Mouse (Mus musculus) thymus, adult 18-20 months (tissue): ENCODE measurements around the gene Zfp148.

Experiments used
- DNase-seq, 2 experiments: peaks; one replicate each; pipeline ENCODE4 v3.0.0; 2022; ENCODE audit warnings: mixed read lengths in 2 of 2

The Zfp148 gene

DNA sequence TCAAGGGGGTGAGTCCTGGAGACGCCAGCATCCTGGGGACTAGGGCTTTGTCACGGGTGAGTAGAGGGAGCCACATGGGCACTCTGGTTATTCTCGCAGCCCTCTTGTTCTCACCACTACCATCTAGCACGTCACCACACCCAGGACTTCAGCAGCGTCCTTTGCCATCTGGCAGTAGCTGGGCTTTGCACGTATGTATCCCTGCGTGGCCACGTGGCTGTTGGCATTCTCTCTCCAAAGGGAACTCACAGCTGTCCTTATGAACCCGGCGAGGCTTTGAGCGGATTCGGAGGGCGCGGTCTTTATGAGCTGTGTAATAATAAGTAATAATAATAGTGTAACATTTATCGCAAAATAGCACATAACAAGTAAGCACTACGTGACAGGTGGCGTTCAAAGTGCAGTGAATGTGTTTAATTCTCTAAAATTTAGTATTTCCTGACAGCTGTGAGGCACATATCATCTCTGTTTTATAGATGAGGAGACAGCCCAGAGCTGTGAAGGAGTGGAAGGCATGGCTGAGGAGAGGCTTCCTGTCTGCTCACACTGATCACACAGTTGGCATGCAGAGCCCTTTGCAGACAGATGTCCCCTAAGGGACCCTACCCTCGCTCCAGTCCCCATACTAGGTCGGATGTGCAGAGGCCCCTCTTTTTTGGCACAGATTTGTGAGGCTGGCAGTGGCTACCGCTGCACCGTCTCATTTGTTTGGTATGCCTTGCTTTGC lies 157.0 kb downstream of the Zfp148 start:
- no peak for DNase-seq

DNA sequence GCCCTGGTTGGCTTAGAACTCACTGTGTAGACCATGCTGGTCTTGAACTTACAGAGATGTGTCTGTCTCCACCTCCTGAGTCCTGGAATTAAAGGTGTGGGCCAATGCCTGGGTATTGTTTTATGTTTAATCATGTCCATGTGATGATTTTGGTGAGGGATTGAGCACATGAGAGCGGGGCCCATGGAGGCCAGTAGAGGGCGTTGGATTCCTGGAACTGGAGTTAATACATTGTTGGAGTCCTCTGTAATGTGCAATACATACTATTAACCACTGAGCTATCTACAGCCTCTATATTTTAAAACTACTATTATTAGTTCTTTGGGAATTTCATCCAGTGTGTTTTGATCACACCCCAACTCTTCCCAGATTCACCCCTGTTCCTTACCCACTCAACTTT lies 163.7 kb downstream of the Zfp148 start:
- no peak for DNase-seq

DNA sequence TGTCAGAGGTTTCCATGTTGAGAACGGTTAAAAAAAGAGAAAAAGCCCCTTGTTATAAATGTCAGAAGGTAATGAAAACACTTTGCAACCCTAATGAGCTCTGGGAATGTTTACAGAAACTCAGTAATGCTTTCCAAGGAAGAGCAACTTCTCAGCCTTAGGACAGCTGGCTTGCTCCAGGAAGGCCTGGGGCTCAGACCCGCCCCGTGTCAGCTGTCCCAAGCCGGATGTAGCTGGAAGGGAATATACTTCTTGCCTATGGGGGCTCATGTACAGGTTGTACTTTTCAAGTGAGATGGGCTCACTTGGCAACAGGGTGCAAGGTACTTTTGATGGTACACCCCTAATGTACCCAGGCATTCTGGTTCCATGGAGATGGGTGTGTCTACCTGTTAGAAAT lies 164.9 kb downstream of the Zfp148 start:
- no peak for DNase-seq

DNA sequence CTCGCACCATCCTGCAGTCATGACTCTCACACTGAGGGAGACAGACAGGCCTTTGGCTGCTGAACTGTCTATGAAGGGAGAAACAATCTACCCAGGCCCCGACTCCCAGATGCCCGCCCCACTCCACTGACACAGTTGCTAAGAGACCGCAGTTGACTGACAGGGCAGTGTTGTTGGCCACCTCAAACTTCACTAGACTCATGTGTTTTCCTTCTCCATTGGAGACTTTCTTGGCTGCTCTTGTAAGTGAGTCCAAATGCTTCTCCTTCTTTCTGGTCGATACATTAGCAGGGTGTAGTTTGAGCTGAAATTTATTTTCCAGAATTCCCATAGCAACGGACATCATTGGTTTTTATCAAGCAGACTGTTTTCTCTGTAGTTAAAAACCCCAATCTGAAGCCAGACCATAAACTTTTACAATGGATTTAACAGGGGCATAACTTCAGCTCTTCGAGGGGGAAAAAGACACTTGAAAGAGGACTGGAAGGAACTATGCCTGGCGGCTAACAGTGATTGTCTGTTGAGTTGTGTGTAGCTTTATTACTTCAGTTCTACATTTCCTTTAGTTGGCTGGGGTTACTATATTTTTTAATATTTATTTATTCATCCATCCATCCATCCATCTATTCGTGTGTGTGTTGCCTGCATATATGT lies 173.2 kb downstream of the Zfp148 start:
- DNase-seq, result no peak
